Mouse (Mus musculus) cerebral cortex, adult 2 months (tissue): ENCODE measurements around the gene Tnfrsf1a.

Experiments
- WGBS: fragments of 180-500 bp; shearing (Covaris S2); methylation state at CpG from one replicate; pipeline ENCODE4 v1.1.7; 2018; 5-methylcytosine and 5-hydroxymethylcytosine counted together

Tnfrsf1a gene

GRCm38 (mm10) chr6:125348721-125349574, at the start of gene Tnfrsf1a:
TSS of gene Tnfrsf1a (plus strand) at chr6:125349362.
- WGBS = 23% methylated on average over 22 of the region's 22 CpGs

- 78% methylated on average over 1 of the region's 1 CpGs for WGBS
Measured at GRCm38 (mm10) chr6:125300982-125301381, 48.2 kb upstream of the Tnfrsf1a start.

GRCm38 (mm10) chr6:125302231-125302982, 46.8 kb upstream of the Tnfrsf1a start:
- 80% methylated on average over 24 of the region's 24 CpGs for WGBS

- 80% methylated on average over 4 of the region's 4 CpGs for WGBS
Measured at GRCm38 (mm10) chr6:125303242-125303641, 45.9 kb upstream of the Tnfrsf1a start.

- WGBS = 86% methylated on average over 7 of the region's 7 CpGs
Measured at GRCm38 (mm10) chr6:125304408-125304807, 44.8 kb upstream of the Tnfrsf1a start.

- WGBS = 84% methylated on average over 6 of the region's 6 CpGs
Measured at GRCm38 (mm10) chr6:125305465-125305864, 43.7 kb upstream of the Tnfrsf1a start.

- WGBS = 91% methylated on average over 5 of the region's 5 CpGs
Measured at GRCm38 (mm10) chr6:125307091-125307490, 42.1 kb upstream of the Tnfrsf1a start.

GRCm38 (mm10) chr6:125308921-125309320, 40.2 kb upstream of the Tnfrsf1a start:
- 48% methylated on average over 13 of the region's 13 CpGs for WGBS

GRCm38 (mm10) chr6:125309406-125309805, 39.8 kb upstream of the Tnfrsf1a start:
- 84% methylated on average over 5 of the region's 5 CpGs for WGBS

- WGBS = 87% methylated on average over 9 of the region's 9 CpGs
Measured at GRCm38 (mm10) chr6:125312171-125312570, 37.0 kb upstream of the Tnfrsf1a start.

- WGBS = 75% methylated on average over 22 of the region's 22 CpGs
Measured at GRCm38 (mm10) chr6:125312581-125313355, 36.4 kb upstream of the Tnfrsf1a start.

GRCm38 (mm10) chr6:125313546-125314230, 35.5 kb upstream of the Tnfrsf1a start, which contains the start of gene Ltbr:
TSS of gene Ltbr (minus strand) at chr6:125313885.
- WGBS = 15% methylated on average over 46 of the region's 46 CpGs

- 42% methylated on average over 7 of the region's 7 CpGs for WGBS
Measured at GRCm38 (mm10) chr6:125314231-125314563, 35.0 kb upstream of the Tnfrsf1a start.

- WGBS = 86% methylated on average over 6 of the region's 6 CpGs
Measured at GRCm38 (mm10) chr6:125314746-125315145, 34.4 kb upstream of the Tnfrsf1a start.

GRCm38 (mm10) chr6:125317077-125317476, 32.1 kb upstream of the Tnfrsf1a start:
- 76% methylated on average over 7 of the region's 7 CpGs for WGBS

- 74% methylated on average over 15 of the region's 15 CpGs for WGBS
Measured at GRCm38 (mm10) chr6:125318981-125319918, 29.9 kb upstream of the Tnfrsf1a start.

- WGBS = 85% methylated on average over 1 of the region's 1 CpGs
Measured at GRCm38 (mm10) chr6:125320323-125320722, 28.8 kb upstream of the Tnfrsf1a start, which contains the start of gene Scnn1a. TSS of gene Scnn1a (plus strand) at chr6:125320659.

GRCm38 (mm10) chr6:125321114-125321855, 27.9 kb upstream of the Tnfrsf1a start:
- WGBS = 25% methylated on average over 26 of the region's 26 CpGs

- WGBS = 42% methylated on average over 13 of the region's 13 CpGs
Measured at GRCm38 (mm10) chr6:125322794-125323193, 26.4 kb upstream of the Tnfrsf1a start.
